Mouse (Mus musculus) lung, embryonic 15.5 days (tissue): ENCODE results near the gene Fcgr3. TPM values are rescaled to one million over a fixed set of nuclear protein-coding genes. Genes with fewer than 3 reads are reported as not detected.
"Not testable (repeated sequence)": the region's sequence is repeated elsewhere in the genome, so short reads cannot be mapped to it uniquely, and the experiment has no call there.

ENCODE experiments used
- ATAC-seq: fragments of 200-750 bp; cut with Nextera tagmentation; 2 replicates; pipeline ENCODE4 v1.8.0; 2017; ENCODE audit warnings: moderate number of reproducible peaks, borderline replicate concordance; ENCODE audit not compliant: low FRiP score, low TSS enrichment; ENCODE audit errors: extremely low read depth
- H3K27ac ChIP-seq: fragments of 300-500 bp; sonication (generic); 2 replicates; pipeline ENCODE4 v1.5.1; 2015; ENCODE audit warnings: moderate library complexity, mild to moderate bottlenecking, inconsistent platforms
- H3K27me3 ChIP-seq: fragments of 300-500 bp; sonication (generic); 2 replicates; pipeline ENCODE4 v1.6.1; 2015; ENCODE audit warnings: inconsistent platforms
- H3K36me3 ChIP-seq: fragments of 300-500 bp; sonication (generic); 2 replicates; pipeline ENCODE4 v1.6.1; 2015; ENCODE audit warnings: inconsistent platforms
- H3K4me1 ChIP-seq: fragments of 300-500 bp; sonication (generic); 2 replicates; pipeline ENCODE4 v1.6.1; 2015; ENCODE audit warnings: inconsistent platforms
- H3K4me2 ChIP-seq: fragments of 300-500 bp; sonication (generic); 2 replicates; pipeline ENCODE4 v1.6.1; 2015; ENCODE audit warnings: inconsistent platforms, mild to moderate bottlenecking, moderate library complexity
- H3K4me3 ChIP-seq: fragments of 300-500 bp; sonication (generic); 2 replicates; pipeline ENCODE4 v1.5.1; 2015; ENCODE audit warnings: mild to moderate bottlenecking, inconsistent platforms
- H3K9ac ChIP-seq: fragments of 300-500 bp; sonication (generic); 2 replicates; pipeline ENCODE4 v1.6.1; 2015; ENCODE audit warnings: inconsistent platforms
- H3K9me3 ChIP-seq: fragments of 300-500 bp; sonication (generic); 2 replicates; pipeline ENCODE4 v1.6.1; 2016; ENCODE audit warnings: inconsistent platforms
- WGBS: fragments of 180-500 bp; shearing (Covaris S2); methylation state at CpG from one replicate; pipeline ENCODE4 v1.1.7; 2015; 5-methylcytosine and 5-hydroxymethylcytosine counted together
- polyA plus RNA-seq: library from polyadenylated mRNA; unstranded; fragments of >200 nt; fragmentation: Nextera tagmentation; extraction: Ambion mirVana; gene quantifications from 2 replicates; pipeline ENCODE4 v1.2.1, GENCODE M21; 2015

Gene Fcgr3
- polyA plus RNA-seq, 1 experiment from 2014 or later = 15.1 TPM

GRCm38 (mm10) chr1:171101733-171102546, 37.2 kb upstream of the Fcgr3 start:
- H3K4me2 ChIP-seq = peak overlapping the region; percentile 73
- peak overlapping the region; percentile 80 for H3K4me3 ChIP-seq
- no peaks in the 10 kb centered on the region for H3K9me3 ChIP-seq
- H3K36me3 ChIP-seq = no peaks in the 10 kb centered on the region
- peak overlapping the region; percentile 67; the same call in 1 of the 2 replicates for H3K27ac ChIP-seq
- under 1% methylated on average over 40 of the region's 40 CpGs for WGBS
- no peaks in the 10 kb centered on the region for H3K27me3 ChIP-seq
- peaks cover 11% of the 10 kb centered on the region; the same call in 1 of the 2 replicates for H3K4me1 ChIP-seq
- ATAC-seq = peak; percentile 87
- peak overlapping the region; percentile 48 for H3K9ac ChIP-seq

GRCm38 (mm10) chr1:171101033-171101432, 36.3 kb upstream of the Fcgr3 start:
- WGBS = 50% methylated on average over 2 of the region's 2 CpGs
- Histone ChIP-seq H3K9ac (no peak overlapping the region), H3K36me3 (no peaks in the 10 kb centered on the region), H3K4me3 (0 out of 2 replicates have a peak overlapping the region, but pooled peaks have one; percentile 80), H3K4me1 (peaks cover 15% of the 10 kb centered on the region), H3K4me2 (no peak overlapping the region), H3K9me3 (no peaks in the 10 kb centered on the region), H3K27ac (no peak overlapping the region), H3K27me3 (no peaks in the 10 kb centered on the region)
- no peak for ATAC-seq

- H3K4me2 ChIP-seq = no peak overlapping the region
- 20% methylated on average over 2 of the region's 2 CpGs for WGBS
- peaks cover 7% of the 10 kb centered on the region for H3K4me1 ChIP-seq
- no peaks in the 10 kb centered on the region for H3K27me3 ChIP-seq
- H3K36me3 ChIP-seq = no peaks in the 10 kb centered on the region
- H3K27ac ChIP-seq = no peak overlapping the region
- no peak overlapping the region for H3K4me3 ChIP-seq
- no peaks in the 10 kb centered on the region for H3K9me3 ChIP-seq
- H3K9ac ChIP-seq = no peak overlapping the region
- ATAC-seq = no peak
Observed at GRCm38 (mm10) chr1:171097612-171098011, 32.9 kb upstream of the Fcgr3 start.

GRCm38 (mm10) chr1:171097136-171097535, 32.4 kb upstream of the Fcgr3 start:
- Histone ChIP-seq H3K4me2 (no peak overlapping the region), H3K9me3 (no peaks in the 10 kb centered on the region), H3K36me3 (no peaks in the 10 kb centered on the region), H3K4me1 (peaks cover 7% of the 10 kb centered on the region), H3K27me3 (no peaks in the 10 kb centered on the region), H3K4me3 (no peak overlapping the region), H3K9ac (no peak overlapping the region), H3K27ac (peak overlapping the region; percentile 70; the same call in 1 of the 2 replicates)
- ATAC-seq = no peak

- ATAC-seq = peak; percentile 54; the same call in 1 of the 2 replicates
- Histone ChIP-seq H3K27me3 (no peaks in the 10 kb centered on the region), H3K36me3 (no peaks in the 10 kb centered on the region), H3K4me1 (peaks cover 7% of the 10 kb centered on the region), H3K9ac (no peak overlapping the region), H3K4me2 (peak overlapping the region; percentile 27; the same call in 1 of the 2 replicates), H3K4me3 (0 out of 2 replicates have a peak overlapping the region, but pooled peaks have one; percentile 5), H3K9me3 (no peaks in the 10 kb centered on the region), H3K27ac (peak overlapping the region; percentile 70)
- WGBS = 17% methylated on average over 10 of the region's 10 CpGs
Observed at GRCm38 (mm10) chr1:171096110-171096964, 31.6 kb upstream of the Fcgr3 start.

GRCm38 (mm10) chr1:171094424-171094823, 29.7 kb upstream of the Fcgr3 start:
- Histone ChIP-seq H3K36me3 (no peaks in the 10 kb centered on the region), H3K4me1 (peaks cover 4% of the 10 kb centered on the region), H3K9ac (no peak overlapping the region), H3K27me3 (no peaks in the 10 kb centered on the region), H3K9me3 (no peaks in the 10 kb centered on the region), H3K27ac (peak overlapping the region; percentile 48), H3K4me2 (no peak overlapping the region), H3K4me3 (no peak overlapping the region)
- no peak for ATAC-seq
- 45% methylated on average over 4 of the region's 4 CpGs for WGBS

- no peak overlapping the region for H3K9ac ChIP-seq
- no peak overlapping the region for H3K4me3 ChIP-seq
- H3K4me2 ChIP-seq = no peak overlapping the region
- H3K4me1 ChIP-seq = 0 out of 2 replicates have a peak, but pooled peaks cover 6% of the 10 kb centered on the region
- no peak overlapping the region for H3K27ac ChIP-seq
- no peaks in the 10 kb centered on the region for H3K9me3 ChIP-seq
- no peak for ATAC-seq
- H3K36me3 ChIP-seq = no peaks in the 10 kb centered on the region
- WGBS = 48% methylated on average over 2 of the region's 2 CpGs
- H3K27me3 ChIP-seq = peaks cover 10% of the 10 kb centered on the region
Observed at GRCm38 (mm10) chr1:171090761-171091160, 26.0 kb upstream of the Fcgr3 start.

- Histone ChIP-seq H3K4me3 (no peak overlapping the region), H3K36me3 (no peaks in the 10 kb centered on the region), H3K9ac (no peak overlapping the region), H3K4me1 (0 out of 2 replicates have a peak, but pooled peaks cover 6% of the 10 kb centered on the region), H3K9me3 (no peaks in the 10 kb centered on the region), H3K4me2 (no peak overlapping the region), H3K27me3 (peaks cover 13% of the 10 kb centered on the region), H3K27ac (no peak overlapping the region)
- WGBS = 86% methylated on average over 1 of the region's 1 CpGs
- no peak for ATAC-seq
Observed at GRCm38 (mm10) chr1:171089891-171090290, 25.2 kb upstream of the Fcgr3 start.

GRCm38 (mm10) chr1:171088237-171088869, 23.6 kb upstream of the Fcgr3 start:
- Histone ChIP-seq H3K27me3 (peaks cover 13% of the 10 kb centered on the region), H3K4me2 (peak overlapping the region; percentile 40)
- H3K4me3 ChIP-seq, H3K36me3 ChIP-seq, H3K9ac ChIP-seq, H3K9me3 ChIP-seq, ATAC-seq, H3K4me1 ChIP-seq, H3K27ac ChIP-seq: not testable (repeated sequence)
- 3% methylated on average over 10 of the region's 10 CpGs for WGBS

GRCm38 (mm10) chr1:171085718-171086117, 21.0 kb upstream of the Fcgr3 start:
- Histone ChIP-seq H3K9me3 (no peaks in the 10 kb centered on the region), H3K9ac (peak overlapping the region; percentile 48), H3K27me3 (peaks cover 17% of the 10 kb centered on the region), H3K4me1 (0 out of 2 replicates have a peak, but pooled peaks cover 6% of the 10 kb centered on the region), H3K36me3 (no peaks in the 10 kb centered on the region), H3K4me2 (peak overlapping the region; percentile 88), H3K4me3 (peak overlapping the region; percentile 47), H3K27ac (no peak overlapping the region)
- under 1% methylated on average over 26 of the region's 26 CpGs for WGBS
- ATAC-seq = no peak

GRCm38 (mm10) chr1:171081512-171082231, 16.9 kb upstream of the Fcgr3 start:
- H3K27me3 ChIP-seq = peaks cover 30% of the 10 kb centered on the region
- ATAC-seq = peak; percentile 10; the same call in 1 of the 2 replicates
- H3K4me3 ChIP-seq, H3K36me3 ChIP-seq, H3K27ac ChIP-seq, H3K4me1 ChIP-seq, H3K9ac ChIP-seq, H3K4me2 ChIP-seq, H3K9me3 ChIP-seq: not testable (repeated sequence)
- WGBS = 39% methylated on average over 10 of the region's 17 CpGs
